Mouse (Mus musculus) CH12.LX (cell line): ENCODE data around the gene Gng8.

ENCODE experiments used
- CHD2 ChIP-seq: IDR thresholded peaks from 2 replicates; pipeline ENCODE4 v1.6.1; 2011; ENCODE audit warnings: low read length, improper control_type of control experiment
- EP300 ChIP-seq: IDR thresholded peaks from 2 replicates; pipeline ENCODE4 v1.6.1; 2011; ENCODE audit warnings: low read length, improper control_type of control experiment
- ETS1 ChIP-seq: conservative IDR thresholded peaks from 2 replicates; pipeline ENCODE4 v1.6.1; 2012; ENCODE audit warnings: low read depth, mild to moderate bottlenecking, inconsistent platforms, low read length, improper control_type of control experiment, moderate library complexity
- HCFC1 ChIP-seq: IDR thresholded peaks from 2 replicates; pipeline ENCODE4 v1.6.1; 2012; ENCODE audit warnings: low read depth, mild to moderate bottlenecking, inconsistent platforms, low read length, improper control_type of control experiment
- IRF4 ChIP-seq: IDR thresholded peaks from 2 replicates; pipeline ENCODE4 v1.6.1; 2014; ENCODE audit warnings: low read depth, mild to moderate bottlenecking, inconsistent platforms, low read length, improper control_type of control experiment
- POLR2A ChIP-seq: IDR thresholded peaks from 2 replicates; pipeline ENCODE4 v1.6.1; 2011; ENCODE audit warnings: low read depth, mild to moderate bottlenecking, improper control_type of control experiment, low read length
- TCF12 ChIP-seq: IDR thresholded peaks from 2 replicates; pipeline ENCODE4 v1.6.1; 2014; ENCODE audit warnings: low read depth, mild to moderate bottlenecking, inconsistent platforms, low read length, improper control_type of control experiment
- USF1 ChIP-seq: IDR thresholded peaks from 2 replicates; pipeline ENCODE4 v1.6.1; 2014; ENCODE audit warnings: low read depth, mild to moderate bottlenecking, inconsistent platforms, low read length, improper control_type of control experiment

GRCm38 (mm10) chr7:16944808-16945315, 53.3 kb downstream of the Gng8 start:
- TF ChIP-seq POLR2A (no peak), CHD2 (no peak), IRF4 (no peak), EP300 (no peak), USF1 (no peak), ETS1 (no peak), TCF12 (no peak), HCFC1 (no peak)
